Mouse (Mus musculus) liver, embryonic 16.5 days (tissue): ENCODE measurements at regions not wholly inside any gene's neighbourhood (a gene's known extent, or its start where the extent isn't known, plus 50 kb on each side); places are given as distances from the start of the nearest gene placed in this dataset.

Experiments used
- ATAC-seq: fragments of 200-750 bp; cut with Nextera tagmentation; 2 replicates; pipeline ENCODE4 v1.8.0; 2017; ENCODE audit warnings: low read depth, mild to moderate bottlenecking, moderate number of reproducible peaks, moderate library complexity
- H3K27ac ChIP-seq: fragments of 300-500 bp; sonication (generic); 2 replicates; pipeline ENCODE4 v1.5.1; 2014; ENCODE audit warnings: mild to moderate bottlenecking, low read length
- H3K27me3 ChIP-seq: fragments of 300-500 bp; sonication (generic); 2 replicates; pipeline ENCODE4 v1.6.1; 2014; ENCODE audit warnings: low read depth, low read length, mixed read lengths; ENCODE audit not compliant: control insufficient read depth, insufficient read depth
- H3K36me3 ChIP-seq: fragments of 300-500 bp; sonication (generic); 2 replicates; pipeline ENCODE4 v1.6.1; 2014; ENCODE audit warnings: mild to moderate bottlenecking; ENCODE audit not compliant: control insufficient read depth, insufficient read depth
- H3K4me1 ChIP-seq: fragments of 300-500 bp; sonication (generic); 2 replicates; pipeline ENCODE4 v1.6.1; 2014; ENCODE audit warnings: low read depth, low read length, mixed read lengths; ENCODE audit not compliant: control insufficient read depth
- H3K4me2 ChIP-seq: fragments of 300-500 bp; sonication (generic); 2 replicates; pipeline ENCODE4 v1.6.1; 2014; ENCODE audit warnings: low read depth, low read length, mixed read lengths
- H3K4me3 ChIP-seq: fragments of 300-500 bp; sonication (generic); 2 replicates; pipeline ENCODE4 v1.5.1; 2014; ENCODE audit warnings: low read depth, mild to moderate bottlenecking, low read length
- H3K9ac ChIP-seq: fragments of 300-500 bp; sonication (generic); 2 replicates; pipeline ENCODE4 v1.6.1; 2014; ENCODE audit warnings: low read depth, low read length
- H3K9me3 ChIP-seq: fragments of 300-500 bp; sonication (generic); replicated peaks from 2 replicates; pipeline ENCODE4 v1.6.1; 2016; ENCODE audit warnings: low read length; ENCODE audit not compliant: control insufficient read depth
- WGBS: fragments of 180-500 bp; shearing (Covaris S2); extraction: QIAGEN DNeasy Blood & Tissue Kit; methylation state at CpG from one replicate; pipeline ENCODE4 v1.1.7; 2014; ENCODE audit not compliant: insufficient replicate concordance; 5-methylcytosine and 5-hydroxymethylcytosine counted together

DNA sequence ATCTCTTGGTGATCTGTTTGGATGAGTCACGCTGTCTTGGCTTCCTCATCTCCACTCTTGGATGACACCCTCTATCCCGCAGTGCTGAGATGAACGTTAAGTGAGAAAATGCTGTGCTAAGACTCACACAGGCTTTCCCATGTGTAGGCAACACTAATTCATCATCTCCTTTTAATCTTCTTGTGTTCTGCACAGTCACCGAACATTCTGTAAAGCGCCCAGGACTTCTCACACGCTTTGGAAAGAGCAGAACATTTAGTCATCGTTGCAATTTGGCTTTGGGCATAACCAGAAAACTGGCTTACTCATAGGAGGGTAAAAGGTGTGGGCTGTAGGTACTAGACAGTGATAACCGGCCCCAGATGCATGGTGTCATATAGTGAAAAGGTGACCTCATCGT is 94.9 kb downstream of the Plppr4 start:
- Histone ChIP-seq H3K27ac (no peak overlapping the region), H3K9ac (no peak overlapping the region), H3K36me3 (no peaks in the 10 kb centered on the region), H3K4me1 (no peaks in the 10 kb centered on the region), H3K9me3 (no peaks in the 10 kb centered on the region), H3K27me3 (no peaks in the 10 kb centered on the region), H3K4me3 (no peak overlapping the region), H3K4me2 (no peak overlapping the region)
- ATAC-seq = no peak
- 70% methylated on average over 9 of the region's 9 CpGs for WGBS

DNA sequence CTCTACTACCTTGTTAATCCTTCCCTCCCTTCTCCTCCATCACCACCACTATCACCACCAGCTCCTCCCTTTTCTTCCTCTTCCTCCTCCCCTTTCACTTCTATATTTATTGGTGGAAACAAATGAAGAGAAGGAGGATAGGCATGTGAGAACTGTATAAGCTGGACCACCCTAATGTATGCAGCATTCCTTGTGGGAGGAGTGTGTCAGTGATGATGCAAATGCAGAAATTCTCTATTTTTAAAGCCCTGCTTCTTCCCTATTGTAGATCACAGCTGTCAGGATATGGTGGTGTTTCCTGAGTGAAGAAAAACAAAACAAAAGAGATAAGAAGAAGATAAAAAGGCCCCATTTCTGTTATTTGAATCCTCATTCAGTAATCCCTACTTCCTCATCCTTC is 112.8 kb downstream of the Plppr4 start:
- ATAC-seq = no peak
- no peak overlapping the region for H3K4me2 ChIP-seq

GRCm38 (mm10) chr3:117241810-117242209 is 118.9 kb downstream of the Plppr4 start:
- Histone ChIP-seq H3K27me3 (no peaks in the 10 kb centered on the region), H3K4me2 (no peak overlapping the region), H3K9me3 (no peaks in the 10 kb centered on the region), H3K27ac (no peak overlapping the region), H3K4me3 (no peak overlapping the region), H3K9ac (no peak overlapping the region), H3K4me1 (no peaks in the 10 kb centered on the region), H3K36me3 (no peaks in the 10 kb centered on the region)
- ATAC-seq = no peak
- 73% methylated on average over 6 of the region's 6 CpGs for WGBS

More for the DNA sequence above, 112.8 kb downstream of the Plppr4 start:
- no peaks in the 10 kb centered on the region for H3K9me3 ChIP-seq
- H3K4me1 ChIP-seq = no peaks in the 10 kb centered on the region
- no peak overlapping the region for H3K9ac ChIP-seq
- no peaks in the 10 kb centered on the region for H3K27me3 ChIP-seq
- no peaks in the 10 kb centered on the region for H3K36me3 ChIP-seq
- no peak overlapping the region for H3K4me3 ChIP-seq
- H3K27ac ChIP-seq = no peak overlapping the region

GRCm38 (mm10) chr3:117226616-117227015 is 134.1 kb downstream of the Plppr4 start:
- Histone ChIP-seq H3K9ac (no peak overlapping the region), H3K4me3 (no peak overlapping the region), H3K27ac (no peak overlapping the region), H3K4me2 (no peak overlapping the region), H3K9me3 (no peaks in the 10 kb centered on the region), H3K4me1 (no peaks in the 10 kb centered on the region), H3K36me3 (no peaks in the 10 kb centered on the region), H3K27me3 (no peaks in the 10 kb centered on the region)
- WGBS = 59% methylated on average over 3 of the region's 3 CpGs
- ATAC-seq = no peak

DNA sequence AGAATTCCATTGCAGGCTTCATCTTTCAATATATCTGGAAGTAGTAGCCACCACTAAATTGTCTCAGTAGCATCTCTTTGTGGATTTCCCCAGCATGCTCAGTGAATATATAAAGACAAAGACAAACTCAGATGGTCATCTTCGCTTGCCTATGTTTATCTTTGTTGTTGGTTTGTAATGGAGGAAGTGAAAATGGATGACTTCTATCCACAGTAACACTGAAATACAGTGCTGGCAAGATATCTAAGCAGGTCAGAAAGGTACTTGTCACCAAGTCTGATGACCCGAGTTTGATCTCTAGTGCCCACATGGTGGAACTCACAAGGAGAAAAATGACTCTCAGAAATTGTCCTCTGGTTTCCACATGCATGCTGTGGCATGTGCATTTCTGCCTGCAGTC is 135.6 kb downstream of the Plppr4 start:
- Histone ChIP-seq H3K4me2 (no peak overlapping the region), H3K4me1 (no peaks in the 10 kb centered on the region), H3K36me3 (no peaks in the 10 kb centered on the region), H3K9ac (no peak overlapping the region), H3K27ac (no peak overlapping the region), H3K27me3 (no peaks in the 10 kb centered on the region), H3K9me3 (no peaks in the 10 kb centered on the region), H3K4me3 (no peak overlapping the region)
- no peak for ATAC-seq
- 46% methylated on average over 2 of the region's 2 CpGs for WGBS

DNA sequence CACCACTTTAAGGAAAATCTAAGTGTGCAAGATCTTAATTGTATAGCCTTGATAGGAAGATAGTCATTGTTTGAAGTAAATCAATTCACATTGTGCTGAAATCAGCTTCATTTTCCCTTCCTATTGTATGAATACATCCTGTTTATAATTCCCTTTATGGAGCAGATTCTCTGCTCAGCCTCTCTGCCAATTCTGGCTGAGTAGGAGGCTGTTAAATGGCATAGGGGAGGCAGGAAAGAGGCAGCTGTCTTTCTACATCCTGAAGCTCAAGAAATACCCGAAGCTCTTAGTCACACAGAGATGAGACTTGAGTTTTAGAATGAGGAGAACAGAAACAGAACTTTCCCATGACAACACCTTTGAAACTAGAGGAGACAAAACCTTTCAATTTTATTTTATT is 142.7 kb downstream of the Plppr4 start:
- no peak for ATAC-seq
- 20% methylated on average over 1 of the region's 1 CpGs for WGBS
- no peak overlapping the region for H3K27ac ChIP-seq

GRCm38 (mm10) chr3:117191903-117192302 is 168.8 kb downstream of the Plppr4 start:
- H3K4me2 ChIP-seq = no peak overlapping the region
- 41% methylated on average over 1 of the region's 1 CpGs for WGBS
- no peak overlapping the region for H3K27ac ChIP-seq
- H3K36me3 ChIP-seq = no peaks in the 10 kb centered on the region
- H3K27me3 ChIP-seq = no peaks in the 10 kb centered on the region
- H3K9ac ChIP-seq = no peak overlapping the region
- H3K9me3 ChIP-seq = no peaks in the 10 kb centered on the region
- H3K4me3 ChIP-seq = no peak overlapping the region
- no peak for ATAC-seq
- no peaks in the 10 kb centered on the region for H3K4me1 ChIP-seq

More for the DNA sequence above, 142.7 kb downstream of the Plppr4 start:
- Histone ChIP-seq H3K4me2 (no peak overlapping the region), H3K4me1 (no peaks in the 10 kb centered on the region), H3K27me3 (no peaks in the 10 kb centered on the region), H3K9me3 (no peaks in the 10 kb centered on the region), H3K9ac (no peak overlapping the region), H3K4me3 (no peak overlapping the region), H3K36me3 (no peaks in the 10 kb centered on the region)

DNA sequence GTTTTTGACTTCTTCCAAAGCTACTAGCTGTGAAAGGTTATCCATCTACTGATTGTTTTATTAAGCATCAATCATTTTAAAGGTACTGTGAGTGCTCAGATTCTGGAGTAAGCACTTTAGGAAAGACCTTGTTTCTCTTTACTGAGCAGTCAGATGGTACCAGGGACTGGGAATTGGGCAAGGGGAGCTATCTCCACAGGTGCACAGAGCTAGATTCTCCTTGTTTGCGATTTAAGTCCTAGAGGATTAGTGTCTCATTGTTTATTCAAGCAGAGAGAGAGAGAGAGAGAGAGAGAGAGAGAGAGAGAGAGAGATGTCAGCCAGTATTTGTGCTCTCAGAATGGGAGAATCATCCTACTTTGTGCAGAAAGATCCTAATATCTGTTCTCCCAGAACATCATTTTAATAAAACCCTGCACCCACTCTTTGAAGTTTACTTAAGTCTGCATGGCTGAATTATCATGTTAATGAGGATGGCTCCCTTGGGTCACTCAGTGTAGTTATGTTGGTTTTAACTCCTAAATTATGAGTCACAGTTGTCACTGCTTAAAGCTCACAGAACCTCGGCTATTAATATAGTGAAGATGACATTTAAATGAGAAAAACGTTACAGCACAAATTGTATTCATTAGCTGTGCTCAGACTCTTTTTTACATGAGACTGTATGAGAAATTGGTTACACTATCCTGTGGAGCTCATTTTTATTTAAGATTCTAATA is 171.7 kb downstream of the Plppr4 start:
- Histone ChIP-seq H3K9me3 (no peaks in the 10 kb centered on the region), H3K4me1 (no peaks in the 10 kb centered on the region), H3K36me3 (no peaks in the 10 kb centered on the region), H3K27me3 (no peaks in the 10 kb centered on the region), H3K9ac (no peak overlapping the region), H3K4me2 (no peak overlapping the region), H3K4me3 (no peak overlapping the region), H3K27ac (no peak overlapping the region)
- WGBS = 39% methylated on average over 3 of the region's 3 CpGs
- no peak for ATAC-seq

GRCm38 (mm10) chr3:117183654-117184184 is 177.0 kb downstream of the Plppr4 start:
- Histone ChIP-seq H3K9me3 (no peaks in the 10 kb centered on the region), H3K27ac (no peak overlapping the region), H3K4me1 (no peaks in the 10 kb centered on the region), H3K4me3 (no peak overlapping the region), H3K27me3 (no peaks in the 10 kb centered on the region), H3K4me2 (no peak overlapping the region), H3K36me3 (no peaks in the 10 kb centered on the region), H3K9ac (no peak overlapping the region)
- ATAC-seq = no peak
- 62% methylated on average over 4 of the region's 4 CpGs for WGBS
